Mouse (Mus musculus) midbrain, embryonic 11.5 days (tissue): ENCODE data around the gene Fabp7. TPM values are rescaled to one million over a fixed set of nuclear protein-coding genes. Genes with fewer than 3 reads are reported as not detected.

ENCODE experiments used
- ATAC-seq: fragments of 200-750 bp; cut with Nextera tagmentation; 2 replicates; pipeline ENCODE4 v1.8.0; 2017; ENCODE audit warnings: moderate TSS enrichment, moderate library complexity; ENCODE audit not compliant: low FRiP score
- DNase-seq: peaks from one replicate; pipeline ENCODE4 v3.0.0; 2015; ENCODE audit warnings: low spot score; ENCODE audit errors: missing footprints
- H3K27ac ChIP-seq: fragments of 300-500 bp; sonication (generic); 2 replicates; pipeline ENCODE4 v1.5.1; 2014; ENCODE audit warnings: low read depth, low read length
- H3K27me3 ChIP-seq: fragments of 300-500 bp; sonication (generic); 2 replicates; pipeline ENCODE4 v1.6.1; 2014; ENCODE audit warnings: mild to moderate bottlenecking, low read length, moderate library complexity, mixed read lengths; ENCODE audit not compliant: control insufficient read depth, insufficient read depth
- H3K36me3 ChIP-seq: fragments of 300-500 bp; sonication (generic); 2 replicates; pipeline ENCODE4 v1.6.1; 2014; ENCODE audit warnings: mild to moderate bottlenecking, low read length, moderate library complexity, mixed read lengths; ENCODE audit not compliant: control insufficient read depth, insufficient read depth
- H3K4me1 ChIP-seq: fragments of 300-500 bp; sonication (generic); 2 replicates; pipeline ENCODE4 v1.6.1; 2014; ENCODE audit warnings: low read length; ENCODE audit not compliant: control insufficient read depth, insufficient read depth
- H3K4me2 ChIP-seq: fragments of 300-500 bp; sonication (generic); 2 replicates; pipeline ENCODE4 v1.6.1; 2014; ENCODE audit warnings: mild to moderate bottlenecking, moderate library complexity
- H3K4me3 ChIP-seq: fragments of 300-500 bp; sonication (generic); 2 replicates; pipeline ENCODE4 v1.5.1; 2014; ENCODE audit warnings: low read depth, low read length
- H3K9ac ChIP-seq: fragments of 300-500 bp; sonication (generic); 2 replicates; pipeline ENCODE4 v1.6.1; 2014; ENCODE audit warnings: low read length
- H3K9me3 ChIP-seq: fragments of 300-500 bp; sonication (generic); 2 replicates; pipeline ENCODE4 v1.6.1; 2016; ENCODE audit warnings: low read length; ENCODE audit not compliant: control insufficient read depth
- WGBS: fragments of 180-500 bp; shearing (Covaris S2); extraction: QIAGEN DNeasy Blood & Tissue Kit; methylation state at CpG from one replicate; pipeline ENCODE4 v1.1.7; 2014; 5-methylcytosine and 5-hydroxymethylcytosine counted together
- polyA plus RNA-seq: library from polyadenylated mRNA; unstranded; fragments of >200 nt; fragmentation: Nextera tagmentation; extraction: Ambion mirVana; gene quantifications from 2 replicates; pipeline ENCODE4 v1.2.1, GENCODE M21; 2014

The Fabp7 gene
- polyA plus RNA-seq, 1 experiment from 2014 or later: 1,096 TPM

- Histone ChIP-seq H3K27me3 (peaks cover 25% of the 10 kb centered on the region), H3K4me1 (no peaks in the 10 kb centered on the region), H3K4me2 (no peak overlapping the region), H3K9ac (no peak overlapping the region), H3K4me3 (no peak overlapping the region), H3K36me3 (no peaks in the 10 kb centered on the region), H3K9me3 (no peaks in the 10 kb centered on the region), H3K27ac (no peak overlapping the region)
- 86% methylated on average over 6 of the region's 6 CpGs for WGBS
- no peak for DNase-seq
- ATAC-seq: no peak
Measured at GRCm38 (mm10) chr10:57815869-57816268, 31.2 kb downstream of the Fabp7 start.

GRCm38 (mm10) chr10:57819209-57819608, 34.5 kb downstream of the Fabp7 start:
- H3K9ac ChIP-seq: no peak overlapping the region
- DNase-seq (no peak), ATAC-seq (no peak)
- no peaks in the 10 kb centered on the region for H3K36me3 ChIP-seq
- no peak overlapping the region for H3K4me2 ChIP-seq
- H3K4me1 ChIP-seq: peaks cover 5% of the 10 kb centered on the region; the same call in 1 of the 2 replicates
- 95% methylated on average over 2 of the region's 2 CpGs for WGBS
- H3K4me3 ChIP-seq: no peak overlapping the region
- H3K27me3 ChIP-seq: peaks cover 28% of the 10 kb centered on the region
- no peak overlapping the region for H3K27ac ChIP-seq
- H3K9me3 ChIP-seq: no peaks in the 10 kb centered on the region

GRCm38 (mm10) chr10:57822473-57822872, 37.8 kb downstream of the Fabp7 start:
- no peak overlapping the region; the same call in 1 of the 2 replicates for H3K4me2 ChIP-seq

GRCm38 (mm10) chr10:57828649-57829048, 44.0 kb downstream of the Fabp7 start:
- Histone ChIP-seq H3K9ac (no peak overlapping the region), H3K27me3 (peaks cover 35% of the 10 kb centered on the region), H3K4me3 (no peak overlapping the region), H3K27ac (no peak overlapping the region), H3K4me1 (peaks cover 8% of the 10 kb centered on the region; the same call in 1 of the 2 replicates), H3K4me2 (no peak overlapping the region), H3K36me3 (no peaks in the 10 kb centered on the region), H3K9me3 (no peaks in the 10 kb centered on the region)
- DNase-seq (peak; percentile 90), ATAC-seq (peak; percentile 87)
- 22% methylated on average over 5 of the region's 5 CpGs for WGBS

More at GRCm38 (mm10) chr10:57822473-57822872, 37.8 kb downstream of the Fabp7 start:
- Histone ChIP-seq H3K4me1 (peaks cover 5% of the 10 kb centered on the region; the same call in 1 of the 2 replicates), H3K9ac (no peak overlapping the region), H3K27me3 (peaks cover 43% of the 10 kb centered on the region), H3K9me3 (no peaks in the 10 kb centered on the region), H3K27ac (no peak overlapping the region; the same call in 1 of the 2 replicates), H3K4me3 (no peak overlapping the region), H3K36me3 (no peaks in the 10 kb centered on the region)
- ATAC-seq (peak; percentile 94), DNase-seq (peak; percentile 95)
- WGBS: 9% methylated on average over 3 of the region's 3 CpGs

GRCm38 (mm10) chr10:57829621-57830020, 44.9 kb downstream of the Fabp7 start:
- ATAC-seq (0 out of 2 replicates have a peak, but pooled peaks have one; percentile 17), DNase-seq (peak; percentile 87)
- Histone ChIP-seq H3K9me3 (no peaks in the 10 kb centered on the region), H3K4me3 (no peak overlapping the region), H3K4me1 (peaks cover 8% of the 10 kb centered on the region; the same call in 1 of the 2 replicates), H3K36me3 (no peaks in the 10 kb centered on the region), H3K9ac (no peak overlapping the region), H3K27me3 (peaks cover 35% of the 10 kb centered on the region), H3K4me2 (no peak overlapping the region), H3K27ac (no peak overlapping the region)
- whole genome bisulfite sequencing: 60% methylated on average over 3 of the region's 3 CpGs

GRCm38 (mm10) chr10:57835094-57835493, 50.4 kb downstream of the Fabp7 start:
- Histone ChIP-seq H3K4me2 (no peak overlapping the region), H3K36me3 (no peaks in the 10 kb centered on the region), H3K9ac (no peak overlapping the region), H3K27ac (no peak overlapping the region), H3K9me3 (no peaks in the 10 kb centered on the region), H3K27me3 (peaks cover 14% of the 10 kb centered on the region), H3K4me3 (no peak overlapping the region), H3K4me1 (no peaks in the 10 kb centered on the region)
- ATAC-seq: no peak
- 93% methylated on average over 1 of the region's 1 CpGs for WGBS
- peak; percentile 67 for DNase-seq

GRCm38 (mm10) chr10:57835982-57836381, 51.3 kb downstream of the Fabp7 start:
- Histone ChIP-seq H3K9ac (no peak overlapping the region), H3K4me2 (no peak overlapping the region), H3K36me3 (no peaks in the 10 kb centered on the region), H3K9me3 (no peaks in the 10 kb centered on the region), H3K4me1 (no peaks in the 10 kb centered on the region), H3K27me3 (peaks cover 9% of the 10 kb centered on the region; the same call in 1 of the 2 replicates), H3K27ac (no peak overlapping the region), H3K4me3 (no peak overlapping the region)
- ATAC-seq (no peak), DNase-seq (no peak)

Other genes with a start within 250 kb of the Fabp7 start
- 6.1 and 8.8 TPM in 2 replicates for gene Pkib, start 152.9 kb upstream of the Fabp7 start, polyA plus RNA-seq
- gene Smpdl3a, start 9.5 kb downstream of the Fabp7 start, polyA plus RNA-seq: 10.1 and 11.8 TPM in 2 replicates